Mouse (Mus musculus): ENCODE data around the gene Cbarp.

DNA sequence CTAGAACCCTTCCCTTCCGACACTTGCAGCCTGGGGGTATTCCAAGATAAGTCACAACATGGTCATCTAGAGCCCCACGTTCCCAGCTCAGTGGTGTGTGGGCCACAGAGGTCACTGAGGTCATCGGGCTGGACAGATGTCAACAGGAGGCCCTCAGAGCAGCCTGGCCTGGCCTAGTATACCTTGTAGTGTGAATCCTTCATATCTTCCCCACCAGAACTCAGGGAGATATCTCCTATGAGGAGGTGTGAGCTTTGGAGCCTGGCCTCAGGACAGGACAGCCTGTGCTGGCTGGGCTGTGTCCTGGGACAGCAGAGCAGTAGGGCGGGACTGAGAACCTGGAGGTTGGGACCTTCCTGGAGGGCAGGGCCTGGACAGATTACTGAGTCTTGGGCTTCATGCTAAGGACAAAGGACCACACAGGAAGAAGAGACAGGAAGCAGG, 6.0 kb upstream of the Cbarp start:
- no peak for TF ChIP-seq POLR2AphosphoS5 (IDR thresholded peaks at IDR 0.05; ENCODE audit: insufficient replicate concordance, low read depth, low read length)
- TF ChIP-seq CTCF (IDR thresholded peaks at IDR 0.05; ENCODE audit: low read depth, low read length) = no peak
- TF ChIP-seq GATA1 (IDR thresholded peaks at IDR 0.05; ENCODE audit: borderline replicate concordance, low read length) = no peak
- TF ChIP-seq TAL1 (conservative IDR thresholded peaks at IDR 0.05; ENCODE audit: low read depth, low read length) = no peak

Measured in G1E (cell line).